Mouse (Mus musculus): ENCODE results near the gene Gm21981. TPM values are rescaled to one million over a fixed set of nuclear protein-coding genes. Genes with fewer than 3 reads are reported as not detected.

Gm21981 gene
- polyA plus RNA-seq, 1 experiment from 2014 or later, result 1.0 TPM

DNA sequence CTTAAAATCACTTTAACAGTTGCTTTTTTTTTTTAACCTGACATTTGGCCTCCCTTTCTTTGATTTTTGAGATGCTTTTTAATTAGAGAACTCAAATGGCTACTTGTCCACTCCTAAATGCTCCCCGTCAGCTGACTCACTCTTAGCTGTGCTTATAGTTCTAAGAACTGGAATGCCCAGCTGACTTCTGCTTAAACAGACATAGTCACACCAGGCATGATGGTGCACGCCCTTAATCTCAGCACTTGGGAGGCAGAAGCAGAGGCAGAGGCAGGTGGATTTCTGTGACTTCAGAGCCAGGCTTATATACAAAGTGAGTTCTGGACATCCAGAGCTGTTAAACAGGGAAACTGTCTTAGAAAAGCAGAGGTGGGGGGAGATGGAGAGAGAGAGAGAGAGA, 42.3 kb downstream of the Gm21981 start:
- H3K4me3 ChIP-seq, result no peak overlapping the region
- no peaks in the 10 kb centered on the region for H3K36me3 ChIP-seq (replicated peaks)
- no peaks in the 10 kb centered on the region for H3K9me3 ChIP-seq
- H3K4me2 ChIP-seq, result no peak overlapping the region
- no peak overlapping the region for H3K9ac ChIP-seq
- WGBS, result 79% methylated on average over 2 of the region's 2 CpGs
- H3K27me3 ChIP-seq (replicated peaks), result no peaks in the 10 kb centered on the region
- H3K27ac ChIP-seq, result no peak overlapping the region
- no peak for ATAC-seq (replicated peaks)
- H3K4me1 ChIP-seq, result no peaks in the 10 kb centered on the region

DNA sequence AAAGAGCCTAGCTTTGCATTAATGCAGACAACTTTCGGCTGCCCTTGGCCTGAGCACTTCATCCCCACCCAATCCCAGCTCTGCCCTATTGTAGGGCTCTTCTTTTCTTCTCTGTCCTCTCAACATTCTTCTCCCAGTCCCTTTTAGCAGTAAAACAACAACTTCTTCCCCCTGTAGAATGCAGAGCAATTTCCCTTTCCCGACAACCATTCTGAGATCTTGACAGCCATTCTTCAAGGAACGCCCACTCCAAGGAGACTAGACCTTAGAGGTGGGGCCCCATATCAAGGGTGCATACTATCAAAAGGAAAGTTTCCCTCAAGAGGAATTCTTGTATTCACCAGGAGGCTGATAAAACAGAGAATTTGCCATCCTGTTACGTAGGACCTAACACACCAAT, 45.3 kb downstream of the Gm21981 start:
- H3K9me3 ChIP-seq, result no peaks in the 10 kb centered on the region
- H3K36me3 ChIP-seq (replicated peaks), result no peaks in the 10 kb centered on the region
- H3K4me3 ChIP-seq, result no peak overlapping the region
- H3K4me1 ChIP-seq, result no peaks in the 10 kb centered on the region
- no peak overlapping the region for H3K4me2 ChIP-seq
- WGBS, result 42% methylated on average over 4 of the region's 4 CpGs
- ATAC-seq (replicated peaks), result no peak
- no peak overlapping the region for H3K9ac ChIP-seq
- no peak overlapping the region for H3K27ac ChIP-seq
- H3K27me3 ChIP-seq (replicated peaks), result no peaks in the 10 kb centered on the region

DNA sequence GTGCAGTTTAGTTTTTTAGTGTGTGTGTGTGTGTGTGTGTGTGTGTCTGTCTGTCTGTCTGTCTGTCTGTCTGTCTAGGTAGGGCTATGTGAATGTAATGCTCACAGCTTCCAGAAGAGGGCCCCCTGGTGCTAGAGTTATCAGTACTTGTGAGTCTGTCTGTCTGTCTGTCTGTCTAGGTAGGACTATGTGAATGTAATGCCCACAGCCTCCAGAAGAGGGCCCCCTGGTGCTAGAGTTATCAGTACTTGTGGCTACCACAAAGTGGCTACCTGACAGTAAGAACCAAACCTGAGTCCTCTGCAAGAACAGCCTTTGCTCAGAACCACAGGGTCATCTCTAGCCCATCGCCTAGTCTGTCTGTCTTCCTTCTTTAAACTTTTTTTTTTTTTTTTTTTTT, 47.6 kb downstream of the Gm21981 start:
- ATAC-seq (replicated peaks), result no peak
- WGBS, result 70% methylated on average over 1 of the region's 1 CpGs
- H3K4me1 ChIP-seq, result no peaks in the 10 kb centered on the region
- H3K36me3 ChIP-seq (replicated peaks), result no peaks in the 10 kb centered on the region
- H3K4me2 ChIP-seq, result no peak overlapping the region
- no peak overlapping the region for H3K4me3 ChIP-seq
- H3K27ac ChIP-seq, result no peak overlapping the region
- H3K27me3 ChIP-seq (replicated peaks), result no peaks in the 10 kb centered on the region
- H3K9ac ChIP-seq, result no peak overlapping the region
- H3K9me3 ChIP-seq, result no peaks in the 10 kb centered on the region

DNA sequence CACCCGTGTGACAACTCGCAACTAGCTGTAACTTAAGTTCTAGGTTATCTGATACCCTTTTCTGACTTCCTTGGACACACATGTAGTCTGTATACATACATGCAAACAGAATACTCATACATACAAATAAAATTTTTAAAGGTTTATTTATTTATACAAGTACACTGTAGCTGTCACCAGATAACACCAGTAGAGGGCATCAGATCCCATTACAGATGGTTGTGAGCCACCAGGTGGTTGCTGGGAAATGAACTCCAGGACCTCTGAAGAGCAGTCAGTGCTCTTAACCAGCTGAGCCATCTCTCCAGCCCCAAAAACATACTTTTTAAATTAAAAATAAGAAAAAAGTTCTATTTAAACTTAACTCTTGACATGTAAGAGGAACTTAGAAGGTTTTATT, 51.3 kb downstream of the Gm21981 start:
- Histone ChIP-seq H3K9ac (no peak overlapping the region), H3K27me3 (replicated peaks) (no peaks in the 10 kb centered on the region), H3K4me2 (no peak overlapping the region), H3K27ac (no peak overlapping the region), H3K36me3 (replicated peaks) (no peaks in the 10 kb centered on the region), H3K4me3 (no peak overlapping the region), H3K4me1 (peaks cover 3% of the 10 kb centered on the region; the same call in 1 of the 2 replicates), H3K9me3 (no peaks in the 10 kb centered on the region)
- 88% methylated on average over 2 of the region's 2 CpGs for WGBS
- no peak for ATAC-seq (replicated peaks)

Other genes with a start within 250 kb of the Gm21981 start
- gene Taf8, start 192.2 kb downstream of the Gm21981 start, polyA plus RNA-seq (2015; fragmentation: Nextera tagmentation; extraction: Ambion mirVana), result 22.0 and 22.4 TPM in 2 replicates
- gene Ccnd3, start 189.4 kb downstream of the Gm21981 start, polyA plus RNA-seq (2015; fragmentation: Nextera tagmentation; extraction: Ambion mirVana), result 74.0 and 87.8 TPM in 2 replicates
- gene Bysl, start 83.0 kb downstream of the Gm21981 start, polyA plus RNA-seq (2015; fragmentation: Nextera tagmentation; extraction: Ambion mirVana), result 39.7 TPM in 2 replicates
- gene Med20, start 82.9 kb downstream of the Gm21981 start, polyA plus RNA-seq (2015; fragmentation: Nextera tagmentation; extraction: Ambion mirVana), result 49.6 and 50.4 TPM in 2 replicates
- gene Gm20517, start 82.9 kb downstream of the Gm21981 start, polyA plus RNA-seq (2015; fragmentation: Nextera tagmentation; extraction: Ambion mirVana), result 2.0 and 2.9 TPM in 2 replicates
- 9.0 and 9.5 TPM in 2 replicates for gene Usp49, start 63.8 kb downstream of the Gm21981 start, polyA plus RNA-seq (2015; fragmentation: Nextera tagmentation; extraction: Ambion mirVana)
- 242 and 256 TPM in 2 replicates for gene Tomm6, start 6.1 kb downstream of the Gm21981 start, polyA plus RNA-seq (2015; fragmentation: Nextera tagmentation; extraction: Ambion mirVana)
- 46.7 and 49.0 TPM in 2 replicates for gene Frs3, start 5.4 kb downstream of the Gm21981 start, polyA plus RNA-seq (2015; fragmentation: Nextera tagmentation; extraction: Ambion mirVana)
- 0.80 and 1.3 TPM in 2 replicates for gene Prickle4, start 281 bp upstream of the Gm21981 start, polyA plus RNA-seq (2015; fragmentation: Nextera tagmentation; extraction: Ambion mirVana)
- gene Pgc, start 32.4 kb upstream of the Gm21981 start, polyA plus RNA-seq (2015; fragmentation: Nextera tagmentation; extraction: Ambion mirVana), result not detected in 2 replicates
- gene Tfeb, start 42.6 kb upstream of the Gm21981 start, polyA plus RNA-seq (2015; fragmentation: Nextera tagmentation; extraction: Ambion mirVana), result 3.2 and 3.8 TPM in 2 replicates
- 2.7 and 3.6 TPM in 2 replicates for gene Mdfi, start 140.2 kb upstream of the Gm21981 start, polyA plus RNA-seq (2015; fragmentation: Nextera tagmentation; extraction: Ambion mirVana)
- 43.3 and 46.6 TPM in 2 replicates for gene Foxp4, start 230.2 kb upstream of the Gm21981 start, polyA plus RNA-seq (2015; fragmentation: Nextera tagmentation; extraction: Ambion mirVana)